Mouse (Mus musculus): Measurements from ENCODE around the gene Hip1. TPM values are rescaled to one million over a fixed set of nuclear protein-coding genes. Genes with fewer than 3 reads are reported as not detected.
A peak's percentile ranks its signal among the peaks of the same experiment; 100 is the strongest.

The Hip1 gene
- total RNA-seq, 1 experiment: 42.9 TPM

DNA sequence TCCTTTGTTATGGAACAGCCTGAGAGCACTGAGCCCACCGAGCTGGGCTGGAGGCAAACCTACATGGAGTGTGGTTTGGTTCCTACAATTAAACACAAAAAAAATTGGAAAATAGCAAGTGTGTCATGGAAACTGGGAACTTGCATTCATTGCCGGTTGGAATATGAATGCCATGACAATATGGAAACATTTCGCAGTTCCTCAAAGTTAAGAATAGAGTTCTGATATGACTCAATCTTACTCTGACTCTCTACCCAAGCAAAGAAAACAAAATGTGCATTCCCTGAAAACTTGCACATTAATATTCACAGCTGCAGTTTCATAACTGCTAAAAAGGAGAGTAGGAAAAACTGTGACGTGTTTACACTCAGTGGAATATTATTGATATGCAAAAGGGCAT, 37.4 kb upstream of the Hip1 start:
- TF ChIP-seq MAFK (IDR thresholded peaks at IDR 0.05; ENCODE audit: insufficient read depth, low read depth, low read length) (no peak), ZC3H11A (IDR thresholded peaks at IDR 0.05; ENCODE audit: borderline replicate concordance, low read depth, low read length) (no peak), HCFC1 (IDR thresholded peaks at IDR 0.05; ENCODE audit: borderline replicate concordance, insufficient read depth, low read length) (no peak), ZNF384 (IDR thresholded peaks at IDR 0.05; ENCODE audit: low read depth, low read length) (no peak), CHD2 (IDR thresholded peaks at IDR 0.05; ENCODE audit: low read depth, low read length) (no peak)
- no peak for DNase-seq (ENCODE audit: low read depth, low spot score)
- H3K9ac ChIP-seq (ENCODE audit: insufficient read depth, low read depth, low read length, poor library complexity, severe bottlenecking): no peak overlapping the region
- H3K9me3 ChIP-seq (ENCODE audit: control insufficient read depth, insufficient read depth, low read depth, low read length): no peaks in the 10 kb centered on the region
- H3K4me1 ChIP-seq (ENCODE audit: control insufficient read depth in 2 of 2, insufficient read depth in 2 of 2, low read length in 2 of 2, poor library complexity in 1 of 2): no peaks in the 10 kb centered on the region
- in situ Hi-C loops (cut with MboI; ENCODE audit: low sequenced_read_pairs in 2 of 2, unreplicated experiment in 2 of 2): no loop called here
- no peaks in the 10 kb centered on the region for H3K36me3 ChIP-seq (ENCODE audit: control insufficient read depth, insufficient read depth, low read length, poor library complexity, severe bottlenecking)
- H3K27ac ChIP-seq (ENCODE audit: insufficient read depth, low read depth, low read length, poor library complexity, severe bottlenecking): no peak overlapping the region
- no peak overlapping the region for H3K4me3 ChIP-seq (ENCODE audit: insufficient read depth in 1 of 2, low read depth in 1 of 2, low read length in 2 of 2, poor library complexity in 1 of 2, severe bottlenecking in 1 of 2)

GRCm38 (mm10) chr5:135579331-135579751, 34.4 kb upstream of the Hip1 start:
- Histone ChIP-seq H3K27ac (ENCODE audit: insufficient read depth, low read depth, low read length, poor library complexity, severe bottlenecking) (no peak overlapping the region), H3K9me3 (ENCODE audit: control insufficient read depth, insufficient read depth, low read depth, low read length) (no peaks in the 10 kb centered on the region), H3K9ac (ENCODE audit: insufficient read depth, low read depth, low read length, poor library complexity, severe bottlenecking) (no peak overlapping the region), H3K4me1 (ENCODE audit: control insufficient read depth in 2 of 2, insufficient read depth in 2 of 2, low read length in 2 of 2, poor library complexity in 1 of 2) (no peaks in the 10 kb centered on the region), H3K4me3 (ENCODE audit: insufficient read depth in 1 of 2, low read depth in 1 of 2, low read length in 2 of 2, poor library complexity in 1 of 2, severe bottlenecking in 1 of 2) (no peak overlapping the region), H3K36me3 (ENCODE audit: control insufficient read depth, insufficient read depth, low read length, poor library complexity, severe bottlenecking) (no peaks in the 10 kb centered on the region)
- TF ChIP-seq ZC3H11A (IDR thresholded peaks at IDR 0.05; ENCODE audit: borderline replicate concordance, low read depth, low read length) (no peak), MAFK (IDR thresholded peaks at IDR 0.05; ENCODE audit: insufficient read depth, low read depth, low read length) (no peak), ZNF384 (IDR thresholded peaks at IDR 0.05; ENCODE audit: low read depth, low read length) (no peak), CHD2 (IDR thresholded peaks at IDR 0.05; ENCODE audit: low read depth, low read length) (no peak), HCFC1 (IDR thresholded peaks at IDR 0.05; ENCODE audit: borderline replicate concordance, insufficient read depth, low read length) (no peak)
- in situ Hi-C loops (cut with MboI; ENCODE audit: low sequenced_read_pairs in 2 of 2, unreplicated experiment in 2 of 2): no loop called here
- no peak for DNase-seq (ENCODE audit: low read depth, low spot score)

DNA sequence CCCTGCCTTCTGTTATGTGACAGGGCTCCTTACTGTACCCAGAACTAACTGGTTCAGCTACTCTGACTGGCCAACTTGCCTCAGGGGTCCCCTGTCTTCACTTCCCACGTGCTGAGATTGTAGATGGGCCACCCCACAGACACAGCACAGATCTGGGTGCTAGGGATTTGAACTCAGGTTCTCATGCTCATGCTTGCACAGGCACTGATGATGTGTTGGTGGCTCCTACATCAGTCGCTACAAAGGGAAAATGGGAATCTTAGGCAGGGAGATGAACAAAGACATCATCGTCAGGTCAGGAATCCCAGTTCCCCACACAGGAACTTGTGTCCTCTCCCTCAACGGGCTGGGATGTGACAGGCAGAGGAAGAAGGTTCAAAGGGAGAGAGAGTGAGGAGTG, 31.1 kb upstream of the Hip1 start:
- in situ Hi-C loops (cut with MboI; ENCODE audit: low sequenced_read_pairs in 2 of 2, unreplicated experiment in 2 of 2): no loop called here
- H3K9ac ChIP-seq (ENCODE audit: insufficient read depth, low read depth, low read length, poor library complexity, severe bottlenecking): no peak overlapping the region
- no peak for DNase-seq (ENCODE audit: low read depth, low spot score)
- TF ChIP-seq MAFK (IDR thresholded peaks at IDR 0.05; ENCODE audit: insufficient read depth, low read depth, low read length) (no peak), ZC3H11A (IDR thresholded peaks at IDR 0.05; ENCODE audit: borderline replicate concordance, low read depth, low read length) (no peak), CHD2 (IDR thresholded peaks at IDR 0.05; ENCODE audit: low read depth, low read length) (no peak), HCFC1 (IDR thresholded peaks at IDR 0.05; ENCODE audit: borderline replicate concordance, insufficient read depth, low read length) (no peak), ZNF384 (IDR thresholded peaks at IDR 0.05; ENCODE audit: low read depth, low read length) (no peak)
- no peak overlapping the region for H3K27ac ChIP-seq (ENCODE audit: insufficient read depth, low read depth, low read length, poor library complexity, severe bottlenecking)
- no peaks in the 10 kb centered on the region for H3K4me1 ChIP-seq (ENCODE audit: control insufficient read depth in 2 of 2, insufficient read depth in 2 of 2, low read length in 2 of 2, poor library complexity in 1 of 2)
- H3K36me3 ChIP-seq (ENCODE audit: control insufficient read depth, insufficient read depth, low read length, poor library complexity, severe bottlenecking): no peaks in the 10 kb centered on the region
- no peaks in the 10 kb centered on the region for H3K9me3 ChIP-seq (ENCODE audit: control insufficient read depth, insufficient read depth, low read depth, low read length)
- no peak overlapping the region for H3K4me3 ChIP-seq (ENCODE audit: insufficient read depth in 1 of 2, low read depth in 1 of 2, low read length in 2 of 2, poor library complexity in 1 of 2, severe bottlenecking in 1 of 2)

DNA sequence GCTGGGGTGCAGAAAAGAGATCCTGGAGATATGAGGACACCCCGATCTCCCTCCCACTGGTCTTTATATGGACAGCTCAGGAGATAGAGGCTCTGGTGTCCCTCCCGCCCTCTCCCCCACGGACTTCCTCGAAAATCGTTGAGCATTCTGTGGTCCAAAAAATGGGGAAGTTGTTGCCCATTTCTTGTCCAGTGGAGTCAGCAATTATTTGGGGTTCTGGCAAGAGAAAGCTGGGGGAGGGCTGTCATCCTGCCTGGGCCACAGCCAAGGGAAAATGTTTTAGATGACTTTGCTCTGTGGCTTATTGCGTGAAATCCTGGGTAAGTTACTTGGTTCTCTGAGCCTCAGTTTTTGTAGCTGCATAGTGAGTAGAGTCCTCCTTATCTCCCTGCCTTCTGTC, 28.1 kb upstream of the Hip1 start, which contains the start of gene Ccl24:
TSS of gene Ccl24 (minus strand) at position 44 of the 400 bp plus-strand sequence.
- in situ Hi-C loops (cut with MboI; ENCODE audit: low sequenced_read_pairs in 2 of 2, unreplicated experiment in 2 of 2): no loop called here

GRCm38 (mm10) chr5:135568698-135569097, 23.8 kb upstream of the Hip1 start:
- Histone ChIP-seq H3K27ac (ENCODE audit: insufficient read depth, low read depth, low read length, poor library complexity, severe bottlenecking) (no peak overlapping the region), H3K9me3 (ENCODE audit: control insufficient read depth, insufficient read depth, low read depth, low read length) (no peaks in the 10 kb centered on the region), H3K4me1 (ENCODE audit: control insufficient read depth in 2 of 2, insufficient read depth in 2 of 2, low read length in 2 of 2, poor library complexity in 1 of 2) (no peaks in the 10 kb centered on the region), H3K36me3 (ENCODE audit: control insufficient read depth, insufficient read depth, low read length, poor library complexity, severe bottlenecking) (no peaks in the 10 kb centered on the region), H3K9ac (ENCODE audit: insufficient read depth, low read depth, low read length, poor library complexity, severe bottlenecking) (no peak overlapping the region), H3K4me3 (ENCODE audit: insufficient read depth in 1 of 2, low read depth in 1 of 2, low read length in 2 of 2, poor library complexity in 1 of 2, severe bottlenecking in 1 of 2) (no peak overlapping the region)
- DNase-seq (ENCODE audit: low read depth, low spot score): no peak
- in situ Hi-C loops (cut with MboI; ENCODE audit: low sequenced_read_pairs in 2 of 2, unreplicated experiment in 2 of 2): no loop called here
- TF ChIP-seq CHD2 (IDR thresholded peaks at IDR 0.05; ENCODE audit: low read depth, low read length) (no peak), ZC3H11A (IDR thresholded peaks at IDR 0.05; ENCODE audit: borderline replicate concordance, low read depth, low read length) (no peak), ZNF384 (IDR thresholded peaks at IDR 0.05; ENCODE audit: low read depth, low read length) (no peak), MAFK (IDR thresholded peaks at IDR 0.05; ENCODE audit: insufficient read depth, low read depth, low read length) (peak; percentile 82)

More for the DNA sequence above, 28.1 kb upstream of the Hip1 start, which contains the start of gene Ccl24:
- Histone ChIP-seq H3K36me3 (ENCODE audit: control insufficient read depth, insufficient read depth, low read length, poor library complexity, severe bottlenecking) (no peaks in the 10 kb centered on the region), H3K9ac (ENCODE audit: insufficient read depth, low read depth, low read length, poor library complexity, severe bottlenecking) (no peak within 1 kb of the TSS), H3K4me3 (ENCODE audit: insufficient read depth in 1 of 2, low read depth in 1 of 2, low read length in 2 of 2, poor library complexity in 1 of 2, severe bottlenecking in 1 of 2) (no peak within 1 kb of the TSS), H3K4me1 (ENCODE audit: control insufficient read depth in 2 of 2, insufficient read depth in 2 of 2, low read length in 2 of 2, poor library complexity in 1 of 2) (no peaks in the 10 kb centered on the region), H3K27ac (ENCODE audit: insufficient read depth, low read depth, low read length, poor library complexity, severe bottlenecking) (no peak within 1 kb of the TSS), H3K9me3 (ENCODE audit: control insufficient read depth, insufficient read depth, low read depth, low read length) (no peaks in the 10 kb centered on the region)
- no peak for TF ChIP-seq ZNF384 (IDR thresholded peaks at IDR 0.05; ENCODE audit: low read depth, low read length)
- TF ChIP-seq CHD2 (IDR thresholded peaks at IDR 0.05; ENCODE audit: low read depth, low read length): no peak
- no peak for TF ChIP-seq MAFK (IDR thresholded peaks at IDR 0.05; ENCODE audit: insufficient read depth, low read depth, low read length)
- TF ChIP-seq ZC3H11A (IDR thresholded peaks at IDR 0.05; ENCODE audit: borderline replicate concordance, low read depth, low read length): no peak
- TF ChIP-seq HCFC1 (IDR thresholded peaks at IDR 0.05; ENCODE audit: borderline replicate concordance, insufficient read depth, low read length): no peak
- DNase-seq (ENCODE audit: low read depth, low spot score): no peak
